Mouse (Mus musculus) frontal cortex, postnatal 10 days (tissue): ENCODE measurements around the gene Stk11.
"Not testable (repeated sequence)": the region's sequence is repeated elsewhere in the genome, so short reads cannot be mapped to it uniquely, and the experiment has no call there.

Experiments used
- DNase-seq, 2 experiments: peaks; one replicate each; pipeline ENCODE4 v3.0.0; 2022; ENCODE audit warnings: low spot score in 2 of 2, mixed read lengths in 1 of 2

Gene Stk11

GRCm38 (mm10) chr10:80157141-80157929 lies 41.7 kb downstream of the Stk11 start:
- DNase-seq: peak in 1 of 2 experiments; percentile 29

- no peak for DNase-seq
Observed at GRCm38 (mm10) chr10:80158307-80158986, 42.8 kb downstream of the Stk11 start.

- peak in 1 of 2 experiments; percentile 70 for DNase-seq
Observed at GRCm38 (mm10) chr10:80159021-80159560, 43.5 kb downstream of the Stk11 start.

- peak; percentile 99 to 100 for DNase-seq
Observed at GRCm38 (mm10) chr10:80159561-80160454, 44.2 kb downstream of the Stk11 start.

- DNase-seq: peak in 1 of 2 experiments; percentile 69
Observed at GRCm38 (mm10) chr10:80160455-80161371, 45.1 kb downstream of the Stk11 start.

GRCm38 (mm10) chr10:80161522-80162242 lies 46.1 kb downstream of the Stk11 start:
- no peak for DNase-seq

- no peak for DNase-seq
Observed at GRCm38 (mm10) chr10:80162243-80162608, 46.6 kb downstream of the Stk11 start.

- DNase-seq: no peak
Observed at GRCm38 (mm10) chr10:80162716-80163299, 47.2 kb downstream of the Stk11 start.

GRCm38 (mm10) chr10:80163721-80164120 lies 48.1 kb downstream of the Stk11 start:
- DNase-seq: peak in 1 of 2 experiments; percentile 29

GRCm38 (mm10) chr10:80164161-80164997 lies 48.8 kb downstream of the Stk11 start:
- peak in 1 of 2 experiments; percentile 44 for DNase-seq

GRCm38 (mm10) chr10:80164998-80165344 lies 49.4 kb downstream of the Stk11 start:
- DNase-seq: peak; percentile 93 to 95

GRCm38 (mm10) chr10:80165392-80166128 lies 50.0 kb downstream of the Stk11 start, which contains the start of gene Cirbp:
Gene Cirbp, plus strand, starts transcription at chr10:80165985.
- peak in 1 of 2 experiments; percentile 68 for DNase-seq

- not testable (repeated sequence) for DNase-seq
Observed at GRCm38 (mm10) chr10:80166136-80166535, 50.5 kb downstream of the Stk11 start.

- DNase-seq: peak; percentile 96 to 98
Observed at GRCm38 (mm10) chr10:80167460-80168037, 51.9 kb downstream of the Stk11 start.

GRCm38 (mm10) chr10:80168038-80168661 lies 52.5 kb downstream of the Stk11 start:
- DNase-seq: peak in 1 of 2 experiments; percentile 89

GRCm38 (mm10) chr10:80169070-80169469 lies 53.5 kb downstream of the Stk11 start:
- no peak for DNase-seq

- DNase-seq: no peak
Observed at GRCm38 (mm10) chr10:80169651-80170050, 54.0 kb downstream of the Stk11 start.
